Mouse (Mus musculus): ENCODE results near the gene Cacna1e. TPM values are rescaled to one million over a fixed set of nuclear protein-coding genes. Genes with fewer than 3 reads are reported as not detected.

Gene Cacna1e
- polyA plus RNA-seq, 1 experiment from 2014 or later = 1.4 TPM

- H3K4me3 ChIP-seq (ENCODE audit: low read depth, low read length) = no peak overlapping the region
- ATAC-seq (replicated peaks; ENCODE audit: low FRiP score) (no peak), DNase-seq (ENCODE audit: low spot score) (no peak)
- no peaks in the 10 kb centered on the region for H3K36me3 ChIP-seq (ENCODE audit: control insufficient read depth, insufficient read depth, low read length)
- no peak overlapping the region for H3K9ac ChIP-seq (ENCODE audit: low read length)
- WGBS = 86% methylated on average over 10 of the region's 10 CpGs
- H3K27me3 ChIP-seq (ENCODE audit: control insufficient read depth, insufficient read depth, low read length) = no peaks in the 10 kb centered on the region
- no peak overlapping the region for H3K4me2 ChIP-seq (ENCODE audit: low read depth, low read length, severe bottlenecking)
- H3K9me3 ChIP-seq (ENCODE audit: control insufficient read depth, low read length) = no peaks in the 10 kb centered on the region
- no peak overlapping the region for H3K27ac ChIP-seq (ENCODE audit: low read depth, low read length)
- H3K4me1 ChIP-seq (replicated peaks; ENCODE audit: control insufficient read depth, insufficient read depth, low read length) = no peaks in the 10 kb centered on the region
Measured at GRCm38 (mm10) chr1:154415826-154416225, 468.5 kb downstream of the Cacna1e start.

- ATAC-seq (replicated peaks; ENCODE audit: low FRiP score) = no peak
- no peaks in the 10 kb centered on the region for H3K27me3 ChIP-seq (ENCODE audit: control insufficient read depth, insufficient read depth, low read length)
- no peaks in the 10 kb centered on the region for H3K9me3 ChIP-seq (ENCODE audit: control insufficient read depth, low read length)
- no peaks in the 10 kb centered on the region for H3K36me3 ChIP-seq (ENCODE audit: control insufficient read depth, insufficient read depth, low read length)
- no peak overlapping the region for H3K9ac ChIP-seq (ENCODE audit: low read length)
- H3K4me1 ChIP-seq (replicated peaks; ENCODE audit: control insufficient read depth, insufficient read depth, low read length) = no peaks in the 10 kb centered on the region
- no peak overlapping the region for H3K27ac ChIP-seq (ENCODE audit: low read depth, low read length)
- no peak for DNase-seq (ENCODE audit: low spot score)
- WGBS = 84% methylated on average over 3 of the region's 3 CpGs
- H3K4me2 ChIP-seq (ENCODE audit: low read depth, low read length, severe bottlenecking) = no peak overlapping the region
- H3K4me3 ChIP-seq (ENCODE audit: low read depth, low read length) = no peak overlapping the region
Measured at GRCm38 (mm10) chr1:154413138-154413537, 471.2 kb downstream of the Cacna1e start.

DNA sequence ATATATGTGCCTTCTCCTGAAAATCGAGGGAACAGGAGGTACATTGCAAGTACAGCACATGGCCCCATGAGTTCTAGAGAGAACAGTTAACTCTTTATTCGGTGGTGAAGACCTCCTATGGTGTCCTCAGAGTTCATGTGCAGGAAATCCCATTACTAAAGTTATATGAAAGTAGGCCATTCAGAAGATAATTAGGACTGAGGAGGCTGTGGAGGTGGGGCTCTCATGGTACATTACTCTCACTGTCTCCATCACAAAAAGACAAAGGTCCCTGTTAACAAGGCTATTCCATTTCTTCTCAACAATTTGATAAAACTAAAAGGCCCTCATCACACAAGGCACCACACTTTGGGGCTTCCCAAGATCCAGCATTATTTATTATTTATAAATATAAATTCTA, 475.2 kb downstream of the Cacna1e start:
- 57% methylated on average over 2 of the region's 2 CpGs for WGBS
- no peak overlapping the region for H3K9ac ChIP-seq (ENCODE audit: low read length)
- H3K9me3 ChIP-seq (ENCODE audit: control insufficient read depth, low read length) = no peaks in the 10 kb centered on the region
- no peaks in the 10 kb centered on the region for H3K27me3 ChIP-seq (ENCODE audit: control insufficient read depth, insufficient read depth, low read length)
- no peak overlapping the region for H3K4me2 ChIP-seq (ENCODE audit: low read depth, low read length, severe bottlenecking)
- H3K4me3 ChIP-seq (ENCODE audit: low read depth, low read length) = no peak overlapping the region
- DNase-seq (ENCODE audit: low spot score) = no peak
- H3K4me1 ChIP-seq (replicated peaks; ENCODE audit: control insufficient read depth, insufficient read depth, low read length) = no peaks in the 10 kb centered on the region
- H3K36me3 ChIP-seq (ENCODE audit: control insufficient read depth, insufficient read depth, low read length) = no peaks in the 10 kb centered on the region
- no peak overlapping the region for H3K27ac ChIP-seq (ENCODE audit: low read depth, low read length)
- no peak for ATAC-seq (replicated peaks; ENCODE audit: low FRiP score)

DNA sequence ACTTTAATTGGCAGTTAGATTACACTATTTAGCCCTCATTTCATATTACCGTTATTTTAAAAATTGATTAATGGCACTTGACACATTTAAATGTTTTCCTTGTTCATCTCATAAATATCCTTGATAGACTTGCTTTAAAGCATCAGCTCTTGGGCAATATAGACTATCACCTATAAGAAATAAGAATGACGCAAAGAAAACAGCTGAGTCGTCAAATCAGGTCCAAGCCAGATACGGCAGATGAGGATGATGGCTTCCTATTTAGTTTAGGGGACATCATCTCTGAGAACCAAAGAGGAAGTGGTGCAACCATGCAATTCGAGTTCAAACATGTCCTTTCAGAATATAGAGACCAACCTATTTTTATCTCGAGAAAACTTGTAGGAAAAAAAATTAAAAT, 492.3 kb downstream of the Cacna1e start:
- H3K9me3 ChIP-seq (ENCODE audit: control insufficient read depth, low read length) = no peaks in the 10 kb centered on the region
- no peak overlapping the region for H3K4me2 ChIP-seq (ENCODE audit: low read depth, low read length, severe bottlenecking)
- H3K36me3 ChIP-seq (ENCODE audit: control insufficient read depth, insufficient read depth, low read length) = no peaks in the 10 kb centered on the region
- no peak for ATAC-seq (replicated peaks; ENCODE audit: low FRiP score)
- no peak overlapping the region for H3K9ac ChIP-seq (ENCODE audit: low read length)
- H3K27ac ChIP-seq (ENCODE audit: low read depth, low read length) = no peak overlapping the region
- H3K4me3 ChIP-seq (ENCODE audit: low read depth, low read length) = no peak overlapping the region
- WGBS = 91% methylated on average over 6 of the region's 6 CpGs
- H3K4me1 ChIP-seq (replicated peaks; ENCODE audit: control insufficient read depth, insufficient read depth, low read length) = no peaks in the 10 kb centered on the region
- DNase-seq (ENCODE audit: low spot score) = no peak
- H3K27me3 ChIP-seq (ENCODE audit: control insufficient read depth, insufficient read depth, low read length) = no peaks in the 10 kb centered on the region

Other genes with a start within 250 kb of the Cacna1e start
- gene Ier5, start 215.1 kb upstream of the Cacna1e start, polyA plus RNA-seq (2014; fragmentation: Nextera tagmentation; extraction: Ambion mirVana) = 19.4 and 28.0 TPM in 2 replicates

Data from forebrain, embryonic 11.5 days (tissue).